Mouse (Mus musculus): Measurements from ENCODE around the gene Mpi. TPM values are rescaled to one million over a fixed set of nuclear protein-coding genes. Genes with fewer than 3 reads are reported as not detected.

Gene Mpi
- polyA plus RNA-seq, 1 experiment from 2014 or later, result 44.5 TPM

DNA sequence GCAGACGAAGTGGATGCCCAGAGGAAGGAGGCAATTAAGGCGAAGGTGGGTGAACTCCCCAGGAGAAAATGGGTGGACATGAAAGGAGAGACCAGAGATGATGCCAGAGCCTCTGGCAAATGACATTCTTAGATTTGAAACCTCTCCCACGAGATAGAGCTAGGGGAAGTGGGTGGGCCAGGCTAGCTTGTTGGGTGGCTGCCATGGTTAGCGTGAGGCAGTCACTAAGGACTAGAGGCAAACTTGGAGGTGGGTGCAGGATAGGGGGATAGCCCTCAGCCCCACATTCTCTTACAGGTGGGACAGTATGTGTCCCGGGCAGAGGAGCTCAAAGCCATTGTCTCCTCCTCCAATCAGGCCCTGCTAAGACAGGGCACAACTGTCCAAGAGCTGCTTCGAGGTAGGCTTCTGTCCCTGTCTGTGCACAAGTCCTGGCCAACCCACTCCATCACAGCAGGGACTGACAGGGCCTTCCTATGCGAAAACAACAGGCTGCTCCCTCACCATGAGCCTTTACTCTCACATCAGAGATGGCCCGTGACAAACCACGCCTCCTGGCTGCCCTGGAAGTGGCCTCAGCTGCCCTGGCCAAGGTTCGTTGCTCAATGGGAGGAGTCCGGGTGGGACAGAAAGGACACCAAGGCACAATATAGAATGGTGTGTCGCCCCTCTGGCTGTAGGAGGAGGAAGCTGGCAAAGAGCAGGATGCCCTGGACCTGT lies 41.1 kb upstream of the Mpi start:
- no peak overlapping the region for H3K4me2 ChIP-seq (ENCODE audit: low read depth, low read length)
- H3K4me1 ChIP-seq (ENCODE audit: control insufficient read depth, insufficient read depth, low read length), result peaks cover 7% of the 10 kb centered on the region; the same call in 1 of the 2 replicates
- H3K4me3 ChIP-seq (ENCODE audit: low read depth, low read length), result no peak overlapping the region
- WGBS, result 47% methylated on average over 11 of the region's 12 CpGs
- DNase-seq (ENCODE audit: low spot score), result no peak
- no peaks in the 10 kb centered on the region for H3K9me3 ChIP-seq (ENCODE audit: control insufficient read depth, low read length)
- H3K36me3 ChIP-seq (ENCODE audit: control insufficient read depth, insufficient read depth, low read length), result peaks cover 45% of the 10 kb centered on the region
- H3K27me3 ChIP-seq (replicated peaks; ENCODE audit: control insufficient read depth, insufficient read depth, low read length), result no peaks in the 10 kb centered on the region
- H3K9ac ChIP-seq (ENCODE audit: low read depth, low read length), result no peak overlapping the region
- no peak overlapping the region for H3K27ac ChIP-seq (replicated peaks; ENCODE audit: low read depth, low read length)
- no peak for ATAC-seq (ENCODE audit: low read depth)

DNA sequence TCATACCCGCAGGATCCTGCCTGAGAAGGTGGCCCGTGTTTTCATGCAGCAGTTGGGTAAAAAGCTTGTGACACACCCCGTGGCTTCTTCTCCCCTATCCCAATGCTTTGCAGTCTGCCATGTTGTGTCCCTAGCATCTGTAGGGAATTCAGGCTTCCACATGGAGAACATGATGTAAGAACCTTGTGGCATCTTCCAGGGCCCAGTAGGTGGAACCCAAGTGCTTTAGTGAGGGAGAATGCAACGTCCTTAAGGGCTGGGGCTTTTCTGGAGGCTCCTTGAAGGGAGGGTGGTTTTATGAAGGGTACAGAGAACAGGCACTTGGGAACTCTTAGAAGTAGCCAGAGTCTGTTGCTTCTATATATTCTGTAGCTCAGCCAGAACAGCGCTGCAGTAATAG lies 38.2 kb upstream of the Mpi start:
- H3K27ac ChIP-seq (replicated peaks; ENCODE audit: low read depth, low read length), result no peak overlapping the region
- H3K36me3 ChIP-seq (ENCODE audit: control insufficient read depth, insufficient read depth, low read length), result peaks cover 56% of the 10 kb centered on the region
- H3K9me3 ChIP-seq (ENCODE audit: control insufficient read depth, low read length), result no peaks in the 10 kb centered on the region
- H3K4me3 ChIP-seq (ENCODE audit: low read depth, low read length), result peak overlapping the region; percentile 80; the same call in 1 of the 2 replicates
- H3K9ac ChIP-seq (ENCODE audit: low read depth, low read length), result no peak overlapping the region
- H3K4me1 ChIP-seq (ENCODE audit: control insufficient read depth, insufficient read depth, low read length), result peaks cover 7% of the 10 kb centered on the region; the same call in 1 of the 2 replicates
- ATAC-seq (ENCODE audit: low read depth), result no peak
- H3K27me3 ChIP-seq (replicated peaks; ENCODE audit: control insufficient read depth, insufficient read depth, low read length), result no peaks in the 10 kb centered on the region
- peak; percentile 23 for DNase-seq (ENCODE audit: low spot score)
- WGBS, result 24% methylated on average over 5 of the region's 5 CpGs
- peak overlapping the region; percentile 86; the same call in 1 of the 2 replicates for H3K4me2 ChIP-seq (ENCODE audit: low read depth, low read length)

DNA sequence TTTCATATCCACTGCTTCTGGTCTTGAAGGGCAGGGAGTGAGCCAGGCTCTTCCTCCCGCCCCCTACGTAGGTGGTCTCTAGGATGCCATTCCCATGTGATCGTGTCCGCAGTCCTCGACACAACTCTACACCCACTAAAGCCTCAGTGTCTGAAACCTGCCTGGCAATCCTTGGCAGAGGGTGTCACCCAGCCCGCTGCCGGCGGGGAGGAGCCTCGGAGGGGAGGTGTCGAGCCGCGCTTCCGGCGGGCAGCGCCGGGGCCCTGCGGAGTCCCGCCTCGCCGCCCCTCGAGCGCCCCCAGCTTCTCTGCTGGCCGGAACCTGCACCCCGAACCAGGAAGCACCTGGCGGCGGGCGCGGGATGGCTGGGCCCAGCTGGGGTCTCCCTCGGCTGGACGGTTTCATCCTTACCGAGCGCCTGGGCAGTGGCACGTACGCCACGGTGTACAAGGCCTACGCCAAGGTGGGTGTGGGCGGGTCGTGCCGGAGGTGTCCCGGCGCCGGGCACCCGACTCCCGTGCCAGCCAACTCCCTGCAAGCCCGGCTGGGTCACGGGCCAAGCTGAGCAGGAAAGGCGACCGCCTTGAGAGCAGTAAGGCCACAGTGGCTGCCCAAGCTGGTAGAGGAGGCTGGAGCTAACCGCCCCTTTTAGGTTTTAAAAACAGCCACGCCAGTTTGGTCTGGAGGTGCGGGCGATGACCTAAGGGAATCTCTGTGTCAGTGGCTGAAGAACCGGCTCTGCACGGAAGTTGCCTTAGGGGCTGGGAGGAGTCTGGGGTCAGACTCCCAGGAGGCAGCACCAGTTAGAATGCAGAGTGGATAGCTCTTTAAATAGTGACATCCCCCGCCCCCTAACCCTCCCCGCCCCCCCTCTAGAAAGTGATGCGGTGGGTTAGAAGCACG lies 36.9 kb upstream of the Mpi start, which contains the start of gene Ulk3:
Ulk3 (plus strand) TSS at position 229 of the 903 bp plus-strand sequence.
- H3K27ac ChIP-seq (replicated peaks; ENCODE audit: low read depth, low read length), result peak within 1 kb of the TSS; percentile 83
- H3K9ac ChIP-seq (ENCODE audit: low read depth, low read length), result peak within 1 kb of the TSS; percentile 76
- H3K36me3 ChIP-seq (ENCODE audit: control insufficient read depth, insufficient read depth, low read length), result peaks cover 57% of the 10 kb centered on the region
- H3K4me1 ChIP-seq (ENCODE audit: control insufficient read depth, insufficient read depth, low read length), result peaks cover 7% of the 10 kb centered on the region; the same call in 1 of the 2 replicates
- H3K9me3 ChIP-seq (ENCODE audit: control insufficient read depth, low read length), result no peaks in the 10 kb centered on the region
- 0% methylated on average over 38 of the region's 58 CpGs for WGBS
- DNase-seq (ENCODE audit: low spot score), result peak; percentile 88
- no peaks in the 10 kb centered on the region for H3K27me3 ChIP-seq (replicated peaks; ENCODE audit: control insufficient read depth, insufficient read depth, low read length)
- H3K4me2 ChIP-seq (ENCODE audit: low read depth, low read length), result peak within 1 kb of the TSS; percentile 86
- ATAC-seq (ENCODE audit: low read depth), result peak; percentile 91
- H3K4me3 ChIP-seq (ENCODE audit: low read depth, low read length), result peak within 1 kb of the TSS; percentile 80

DNA sequence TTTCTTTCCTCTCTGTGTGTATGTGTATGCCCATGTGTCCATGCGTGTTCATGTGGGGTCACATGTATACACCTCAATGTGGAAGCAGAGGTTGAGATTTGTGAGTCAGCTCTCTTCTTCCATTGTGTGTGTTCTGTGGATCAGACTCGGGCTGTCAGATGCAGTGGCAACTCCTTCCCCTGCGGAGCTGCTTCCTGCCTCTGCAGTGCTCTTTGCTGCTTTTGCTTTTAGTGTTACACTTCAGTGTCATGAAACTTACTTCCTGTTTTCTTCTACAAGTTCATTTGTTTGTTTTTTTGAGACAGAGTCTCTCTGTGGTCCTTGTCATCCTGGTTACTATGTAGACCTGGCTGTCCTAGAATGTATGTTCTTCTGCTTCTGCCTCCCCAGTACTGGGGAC lies 32.4 kb upstream of the Mpi start:
- ATAC-seq (ENCODE audit: low read depth) (no peak), DNase-seq (ENCODE audit: low spot score) (no peak)
- no peak overlapping the region for H3K9ac ChIP-seq (ENCODE audit: low read depth, low read length)
- no peak overlapping the region for H3K27ac ChIP-seq (replicated peaks; ENCODE audit: low read depth, low read length)
- no peaks in the 10 kb centered on the region for H3K27me3 ChIP-seq (replicated peaks; ENCODE audit: control insufficient read depth, insufficient read depth, low read length)
- no peaks in the 10 kb centered on the region for H3K9me3 ChIP-seq (ENCODE audit: control insufficient read depth, low read length)
- H3K36me3 ChIP-seq (ENCODE audit: control insufficient read depth, insufficient read depth, low read length), result peaks cover 73% of the 10 kb centered on the region
- WGBS, result 82% methylated on average over 3 of the region's 3 CpGs
- H3K4me1 ChIP-seq (ENCODE audit: control insufficient read depth, insufficient read depth, low read length), result peaks cover under 1% of the 10 kb centered on the region; the same call in 1 of the 2 replicates
- no peak overlapping the region for H3K4me2 ChIP-seq (ENCODE audit: low read depth, low read length)
- H3K4me3 ChIP-seq (ENCODE audit: low read depth, low read length), result no peak overlapping the region

DNA sequence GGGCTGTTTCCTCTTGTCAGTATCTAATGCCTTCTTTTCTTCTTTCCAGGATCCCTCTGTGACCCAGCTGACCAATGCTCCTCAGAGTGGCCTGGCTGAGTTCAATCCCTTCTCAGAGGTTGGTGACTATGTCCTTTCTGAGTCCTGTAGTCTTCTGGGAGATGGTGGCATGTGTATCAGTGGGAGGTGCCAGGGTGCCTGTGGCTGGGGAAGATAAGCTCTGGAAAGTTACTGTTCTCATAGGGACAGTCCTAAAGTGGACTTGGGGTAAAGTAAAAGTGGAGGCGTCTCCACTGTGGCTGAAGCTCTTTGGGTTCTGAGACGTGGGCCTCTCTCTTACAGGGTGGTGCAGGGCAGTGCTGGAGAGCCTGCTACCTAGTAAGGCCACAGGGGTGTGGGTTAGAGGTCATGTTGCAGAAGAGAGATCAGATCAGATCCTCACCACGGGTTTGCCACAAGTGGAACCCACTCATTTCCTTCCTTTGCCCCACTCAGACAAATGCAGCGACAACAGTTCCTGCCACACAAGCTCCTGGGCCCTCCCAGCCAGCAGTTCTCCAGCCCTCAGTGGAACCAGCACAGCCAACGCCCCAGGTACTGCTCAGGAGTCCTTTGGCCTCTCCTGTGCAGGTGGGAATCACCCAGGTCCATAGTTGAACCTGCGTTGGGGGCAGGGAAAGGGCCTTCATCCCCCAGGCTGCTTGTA lies 24.7 kb upstream of the Mpi start:
- Histone ChIP-seq H3K4me2 (ENCODE audit: low read depth, low read length) (no peak overlapping the region), H3K9me3 (ENCODE audit: control insufficient read depth, low read length) (no peaks in the 10 kb centered on the region), H3K27me3 (replicated peaks; ENCODE audit: control insufficient read depth, insufficient read depth, low read length) (no peaks in the 10 kb centered on the region), H3K4me3 (ENCODE audit: low read depth, low read length) (no peak overlapping the region), H3K36me3 (ENCODE audit: control insufficient read depth, insufficient read depth, low read length) (peaks cover 51% of the 10 kb centered on the region), H3K4me1 (ENCODE audit: control insufficient read depth, insufficient read depth, low read length) (no peaks in the 10 kb centered on the region), H3K27ac (replicated peaks; ENCODE audit: low read depth, low read length) (no peak overlapping the region), H3K9ac (ENCODE audit: low read depth, low read length) (no peak overlapping the region)
- 75% methylated on average over 5 of the region's 6 CpGs for WGBS
- ATAC-seq (ENCODE audit: low read depth) (no peak), DNase-seq (ENCODE audit: low spot score) (no peak)

DNA sequence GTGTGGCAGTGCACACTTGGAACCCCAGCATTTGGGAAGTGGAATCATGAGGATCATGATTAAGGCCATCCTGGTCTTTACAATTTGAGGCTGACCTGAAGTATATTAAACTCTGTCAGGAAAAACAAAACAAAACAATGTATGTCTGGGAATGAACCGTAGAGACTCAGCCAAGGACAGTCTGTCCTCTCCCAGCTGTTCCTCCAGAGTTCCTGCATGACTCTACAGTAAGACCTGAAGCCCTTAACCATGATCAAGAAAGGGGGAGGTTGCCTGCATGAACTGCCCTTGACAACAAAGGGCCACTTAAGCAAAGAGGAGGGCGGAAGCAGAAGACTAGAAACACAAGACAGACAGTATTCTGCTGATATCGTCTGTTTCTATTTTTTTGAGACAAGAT lies 23.0 kb upstream of the Mpi start:
- H3K4me3 ChIP-seq (ENCODE audit: low read depth, low read length), result no peak overlapping the region
- 87% methylated on average over 3 of the region's 3 CpGs for WGBS

DNA sequence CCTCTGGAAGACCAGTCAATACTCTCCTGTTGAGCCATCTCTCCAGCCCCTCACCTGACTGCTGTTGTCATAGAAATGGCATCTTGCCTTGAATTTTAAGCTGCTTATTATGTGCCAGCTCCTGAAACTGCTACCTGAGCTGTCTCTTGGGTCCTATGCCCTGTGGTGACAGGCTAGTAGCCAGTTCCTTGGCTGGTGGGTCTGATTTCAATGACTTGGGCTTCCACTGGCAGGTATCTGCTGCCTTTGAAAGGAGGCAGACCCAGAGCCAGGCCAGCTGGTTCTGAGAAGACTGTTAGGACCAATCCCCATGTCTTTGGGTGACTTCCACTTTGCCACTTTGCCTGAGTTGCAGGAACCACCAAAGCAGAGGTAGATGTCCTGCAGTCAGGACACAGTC lies 21.8 kb upstream of the Mpi start:
- Histone ChIP-seq H3K9me3 (ENCODE audit: control insufficient read depth, low read length) (no peaks in the 10 kb centered on the region), H3K36me3 (ENCODE audit: control insufficient read depth, insufficient read depth, low read length) (peaks cover 30% of the 10 kb centered on the region; the same call in 1 of the 2 replicates), H3K27ac (replicated peaks; ENCODE audit: low read depth, low read length) (no peak overlapping the region), H3K4me3 (ENCODE audit: low read depth, low read length) (no peak overlapping the region), H3K4me1 (ENCODE audit: control insufficient read depth, insufficient read depth, low read length) (no peaks in the 10 kb centered on the region), H3K9ac (ENCODE audit: low read depth, low read length) (no peak overlapping the region), H3K27me3 (replicated peaks; ENCODE audit: control insufficient read depth, insufficient read depth, low read length) (no peaks in the 10 kb centered on the region), H3K4me2 (ENCODE audit: low read depth, low read length) (no peak overlapping the region)
- ATAC-seq (ENCODE audit: low read depth) (no peak), DNase-seq (ENCODE audit: low spot score) (no peak)

More for the DNA sequence above, 23.0 kb upstream of the Mpi start:
- Histone ChIP-seq H3K9ac (ENCODE audit: low read depth, low read length) (no peak overlapping the region), H3K27me3 (replicated peaks; ENCODE audit: control insufficient read depth, insufficient read depth, low read length) (no peaks in the 10 kb centered on the region), H3K36me3 (ENCODE audit: control insufficient read depth, insufficient read depth, low read length) (peaks cover 34% of the 10 kb centered on the region), H3K4me1 (ENCODE audit: control insufficient read depth, insufficient read depth, low read length) (no peaks in the 10 kb centered on the region), H3K27ac (replicated peaks; ENCODE audit: low read depth, low read length) (no peak overlapping the region), H3K9me3 (ENCODE audit: control insufficient read depth, low read length) (no peaks in the 10 kb centered on the region), H3K4me2 (ENCODE audit: low read depth, low read length) (no peak overlapping the region)
- DNase-seq (ENCODE audit: low spot score), result no peak
- ATAC-seq (ENCODE audit: low read depth), result no peak

DNA sequence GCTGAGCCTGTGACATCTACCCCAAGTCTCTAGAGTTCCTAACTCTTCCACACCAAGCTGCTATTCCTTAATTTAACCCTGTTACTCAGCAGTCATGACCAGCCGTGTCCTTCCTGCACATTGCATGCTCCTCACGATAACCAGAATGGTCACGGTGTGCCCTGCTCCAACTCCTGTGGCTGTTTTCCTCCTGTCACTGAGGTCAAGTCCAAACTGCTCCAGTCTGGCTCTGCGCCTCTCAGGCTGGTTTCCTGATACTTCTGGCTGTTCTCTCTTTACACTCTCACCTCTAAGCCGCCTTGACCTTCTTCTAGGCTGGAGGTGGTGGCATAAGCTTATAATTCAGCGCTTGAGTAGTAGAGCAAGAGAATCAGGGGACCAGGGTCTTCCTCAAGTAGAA lies 15.9 kb upstream of the Mpi start:
- H3K9ac ChIP-seq (ENCODE audit: low read depth, low read length), result no peak overlapping the region
- DNase-seq (ENCODE audit: low spot score) (no peak), ATAC-seq (ENCODE audit: low read depth) (no peak)
- no peak overlapping the region for H3K4me3 ChIP-seq (ENCODE audit: low read depth, low read length)
- H3K36me3 ChIP-seq (ENCODE audit: control insufficient read depth, insufficient read depth, low read length), result peaks cover 22% of the 10 kb centered on the region
- H3K9me3 ChIP-seq (ENCODE audit: control insufficient read depth, low read length), result no peaks in the 10 kb centered on the region
- H3K27me3 ChIP-seq (replicated peaks; ENCODE audit: control insufficient read depth, insufficient read depth, low read length), result no peaks in the 10 kb centered on the region
- H3K4me2 ChIP-seq (ENCODE audit: low read depth, low read length), result no peak overlapping the region
- WGBS, result 90% methylated on average over 6 of the region's 6 CpGs
- H3K27ac ChIP-seq (replicated peaks; ENCODE audit: low read depth, low read length), result no peak overlapping the region
- peaks cover 17% of the 10 kb centered on the region for H3K4me1 ChIP-seq (ENCODE audit: control insufficient read depth, insufficient read depth, low read length)

Data from embryonic facial prominence, embryonic 14.5 days (tissue).